Mouse (Mus musculus) CH12.LX (cell line): ENCODE results near the gene Dcdc2b. TPM values are rescaled to one million over a fixed set of nuclear protein-coding genes. Genes with fewer than 3 reads are reported as not detected.
A peak's percentile ranks its signal among the peaks of the same experiment; 100 is the strongest.

ENCODE experiments used
- DNase-seq: peaks from one replicate; pipeline ENCODE4 v3.0.0-alpha.2; 2013; ENCODE audit errors: extremely low read depth
- H3K27ac ChIP-seq: 2 replicates; pipeline ENCODE4 v1.5.1; 2012; ENCODE audit warnings: low read depth, mild to moderate bottlenecking, control low read depth, moderate library complexity; ENCODE audit not compliant: insufficient read depth
- H3K27me3 ChIP-seq: replicated peaks from 2 replicates; pipeline ENCODE3; 2012; ENCODE audit warnings: inconsistent platforms
- H3K36me3 ChIP-seq, 2 experiments: replicated peaks in 1 of 2; 2 replicates each; pipeline versions ENCODE3 to v1.6.1; 2012; ENCODE audit warnings: inconsistent platforms in 1 of 2, low read length in 1 of 2, mild to moderate bottlenecking in 1 of 2, mixed read lengths in 1 of 2, moderate library complexity in 1 of 2; ENCODE audit not compliant: control insufficient read depth in 1 of 2, insufficient read depth in 1 of 2
- H3K4me1 ChIP-seq, 2 experiments: 2 replicates each; pipeline ENCODE4 v1.6.1; 2012; ENCODE audit warnings: inconsistent platforms in 1 of 2, moderate library complexity in 1 of 2; ENCODE audit not compliant: insufficient read depth in 2 of 2, control insufficient read depth in 1 of 2
- H3K4me2 ChIP-seq: 2 replicates; pipeline ENCODE4 v1.6.1; 2012; ENCODE audit warnings: low read depth, mild to moderate bottlenecking, control low read depth; ENCODE audit not compliant: poor library complexity, insufficient read depth, severe bottlenecking
- H3K4me3 ChIP-seq, 3 experiments: fragments of 150-350 bp in 1 of 3; sonication (generic) in 1 of 3; replicated peaks in 1 of 3; 2 replicates each; pipeline versions ENCODE3 to v1.5.1; 2011 to 2012; ENCODE audit warnings: low read depth in 2 of 3, low read length in 2 of 3, mild to moderate bottlenecking in 2 of 3, moderate library complexity in 2 of 3, control low read depth in 1 of 3, improper control_type of control experiment in 1 of 3, inconsistent platforms in 1 of 3, mixed read lengths in 1 of 3; ENCODE audit not compliant: poor library complexity in 1 of 3
- H3K79me2 ChIP-seq: replicated peaks from 2 replicates; pipeline ENCODE4 v1.6.1; 2012; ENCODE audit warnings: mild to moderate bottlenecking, moderate library complexity; ENCODE audit not compliant: control insufficient read depth, poor library complexity, insufficient read depth, severe bottlenecking; ENCODE audit errors: extremely low read depth
- H3K9ac ChIP-seq: 2 replicates; pipeline ENCODE4 v1.6.1; 2012; ENCODE audit warnings: low read depth, mild to moderate bottlenecking, control low read depth, moderate library complexity; ENCODE audit not compliant: insufficient read depth
- H3K9me3 ChIP-seq: replicated peaks from 2 replicates; pipeline ENCODE3; 2012; ENCODE audit warnings: low read length, inconsistent platforms, mixed read lengths
- CHD1 ChIP-seq: IDR thresholded peaks from 2 replicates; pipeline ENCODE4 v1.6.1; 2012; ENCODE audit warnings: low read depth, low read length, improper control_type of control experiment, inconsistent platforms
- CHD2 ChIP-seq: IDR thresholded peaks from 2 replicates; pipeline ENCODE4 v1.6.1; 2011; ENCODE audit warnings: low read length, improper control_type of control experiment
- CTCF ChIP-seq, 2 experiments: IDR thresholded peaks in 1 of 2; conservative IDR thresholded peaks in 1 of 2; 2 replicates each; pipeline ENCODE4 v1.5.1; 2011 to 2012; ENCODE audit warnings: low read depth in 2 of 2, low read length in 2 of 2, improper control_type of control experiment in 1 of 2, inconsistent platforms in 1 of 2, mild to moderate bottlenecking in 1 of 2, moderate library complexity in 1 of 2
- ELF1 ChIP-seq: IDR thresholded peaks from 2 replicates; pipeline ENCODE4 v1.6.1; 2014; ENCODE audit warnings: low read depth, mild to moderate bottlenecking, inconsistent platforms, low read length, improper control_type of control experiment
- EP300 ChIP-seq: IDR thresholded peaks from 2 replicates; pipeline ENCODE4 v1.6.1; 2011; ENCODE audit warnings: low read length, improper control_type of control experiment
- IRF4 ChIP-seq: IDR thresholded peaks from 2 replicates; pipeline ENCODE4 v1.6.1; 2014; ENCODE audit warnings: low read depth, mild to moderate bottlenecking, inconsistent platforms, low read length, improper control_type of control experiment
- JUN ChIP-seq: IDR thresholded peaks from 2 replicates; pipeline ENCODE4 v1.6.1; 2011; ENCODE audit warnings: low read depth, mild to moderate bottlenecking, low read length, improper control_type of control experiment, moderate library complexity; ENCODE audit not compliant: insufficient read depth
- MXI1 ChIP-seq: IDR thresholded peaks from 2 replicates; pipeline ENCODE4 v1.6.1; 2011; ENCODE audit warnings: mild to moderate bottlenecking, low read depth, low read length, improper control_type of control experiment
- MYC ChIP-seq: IDR thresholded peaks from 2 replicates; pipeline ENCODE4 v1.6.1; 2011; ENCODE audit warnings: low read depth, mild to moderate bottlenecking, improper control_type of control experiment, low read length
- POLR2A ChIP-seq: IDR thresholded peaks from 2 replicates; pipeline ENCODE4 v1.6.1; 2011; ENCODE audit warnings: low read depth, mild to moderate bottlenecking, improper control_type of control experiment, low read length
- POLR2AphosphoS2 ChIP-seq: IDR thresholded peaks from 2 replicates; pipeline ENCODE4 v1.6.1; 2011; ENCODE audit warnings: low read depth, low read length, improper control_type of control experiment
- RAD21 ChIP-seq: IDR thresholded peaks from 2 replicates; pipeline ENCODE4 v1.6.1; 2011; ENCODE audit warnings: low read depth, mild to moderate bottlenecking, low read length, improper control_type of control experiment, moderate library complexity
- SIN3A ChIP-seq: IDR thresholded peaks from 2 replicates; pipeline ENCODE4 v1.6.1; 2012; ENCODE audit warnings: low read length, improper control_type of control experiment, inconsistent platforms
- ZKSCAN1 ChIP-seq: IDR thresholded peaks from 2 replicates; pipeline ENCODE4 v1.6.1; 2012; ENCODE audit warnings: low read depth, inconsistent platforms, low read length, improper control_type of control experiment, borderline replicate concordance
- ZMIZ1 ChIP-seq: IDR thresholded peaks from 2 replicates; pipeline ENCODE4 v1.6.1; 2012; ENCODE audit warnings: low read depth, mild to moderate bottlenecking, inconsistent platforms, low read length, improper control_type of control experiment
- dilution Hi-C: fragments of 300-500 bp; cut with MboI; formaldehyde crosslinking; loops from 2 replicates; pipeline ENCODE4 v1.14.3; 2020; ENCODE audit warnings: low sequenced_read_pairs; ENCODE audit not compliant: extremely low pct_unique_long_range_greater_than_20kb, extremely low pct_ligation_motif_present
- in situ Hi-C: fragments of 300-500 bp; cut with MboI; formaldehyde crosslinking; loops from 3 replicates; pipeline ENCODE4 v1.14.3; 2019; ENCODE audit warnings: low sequenced_read_pairs, low pct_ligation_motif_present, low pct_unique_long_range_greater_than_20kb, mixed read lengths
- polyA plus RNA-seq: library from polyadenylated mRNA; unstranded; fragments of >175 nt; gene quantifications from 2 replicates; pipeline ENCODE4 v1.2.1, GENCODE M21; 2012; ENCODE audit warnings: low read depth; ENCODE audit not compliant: insufficient read length
- total RNA-seq, 2 experiments: library from RNA; depleted of rRNA; stranded (reverse); fragments of 300-350 nt in 1 of 2; fragments of >200 nt in 1 of 2; gene quantifications; 2 replicates each; pipeline ENCODE4 v1.2.3; 2012 to 2014

Dcdc2b gene
- total and polyA plus RNA-seq, 3 experiments, result 0.66 to 1.6 TPM; not detected in 1

GRCm38 (mm10) chr4:129580347-129580746 lies 33.7 kb downstream of the Dcdc2b start (continued):
- no peak; the same call in 1 of the 2 replicates for TF ChIP-seq RAD21
- TF ChIP-seq JUN, result peak; percentile 89
- no peak for TF ChIP-seq CHD1
- TF ChIP-seq ZMIZ1, result no peak
- TF ChIP-seq IRF4, result peak; percentile 98
- peak; percentile 45; the same call in 1 of the 2 replicates for TF ChIP-seq POLR2A
- TF ChIP-seq, all 38 proteins: peak for 24

GRCm38 (mm10) chr4:129578466-129578865 lies 35.6 kb downstream of the Dcdc2b start, which contains the start of gene Fam167b:
Gene Fam167b (minus strand): TSS chr4:129578549.
- no peak for DNase-seq
- H3K36me3 ChIP-seq, result no peaks in the 10 kb centered on the region
- peak within 1 kb of the TSS; percentile 58 for H3K4me2 ChIP-seq
- peak within 1 kb of the TSS; percentile 5 to 44 (median 35) for H3K4me3 ChIP-seq
- H3K9me3 ChIP-seq, result no peaks in the 10 kb centered on the region
- TF ChIP-seq MYC, result no peak
- no peak for TF ChIP-seq POLR2AphosphoS2
- TF ChIP-seq CHD2, result no peak
- TF ChIP-seq CTCF (conservative IDR thresholded peaks at IDR 0.05 in 1 of 2, IDR thresholded peaks at IDR 0.05 in 1 of 2; ENCODE audit: low read depth in 2 of 2, low read length in 2 of 2), result no peak
- TF ChIP-seq, all 38 proteins: peak for 0
- in situ Hi-C loops (no loop called here), dilution Hi-C loops (no loop called here)
- H3K79me2 ChIP-seq, result no peaks in the 10 kb centered on the region
- peak within 1 kb of the TSS; percentile 14; the same call in 1 of the 2 replicates for H3K9ac ChIP-seq
- no peaks in the 10 kb centered on the region for H3K27me3 ChIP-seq
- H3K27ac ChIP-seq, result peak within 1 kb of the TSS; percentile 48
- peaks cover 26 to 73% of the 10 kb centered on the region in 2 experiments for H3K4me1 ChIP-seq

DNA sequence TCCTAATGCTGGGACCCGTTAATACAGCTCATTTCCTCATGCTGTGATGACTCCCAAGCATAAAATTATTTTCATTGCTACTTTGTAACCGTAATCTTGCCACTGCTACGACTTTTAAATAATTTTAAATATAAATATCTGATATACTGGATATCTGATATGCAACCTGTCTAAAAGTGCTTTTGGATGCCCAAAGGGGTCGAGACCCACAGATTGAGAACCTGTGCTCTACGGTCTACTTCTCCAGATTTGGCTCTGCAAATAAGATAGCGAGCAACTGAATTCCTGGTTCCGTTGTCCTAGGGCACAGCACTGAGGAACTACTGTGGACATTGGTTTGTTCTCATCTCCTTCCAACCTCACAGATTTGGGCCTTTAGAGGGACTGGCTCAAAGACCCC lies 36.4 kb downstream of the Dcdc2b start:
- dilution Hi-C loops, result no loop called here
- TF ChIP-seq SIN3A, result peak; percentile 47; the same call in 1 of the 2 replicates
- no peak for TF ChIP-seq EP300
- TF ChIP-seq CHD2, result peak; percentile 57
- TF ChIP-seq ZKSCAN1, result no peak
- TF ChIP-seq MXI1, result peak; percentile 26; the same call in 1 of the 2 replicates
- no peak for TF ChIP-seq ELF1
- no peaks in the 10 kb centered on the region for H3K27me3 ChIP-seq
- no peak for DNase-seq
- H3K36me3 ChIP-seq, result no peaks in the 10 kb centered on the region
- no peak overlapping the region for H3K27ac ChIP-seq
- peak overlapping the region; percentile 58 for H3K4me2 ChIP-seq
- in situ Hi-C loops, result no loop called here
- H3K9ac ChIP-seq, result peak overlapping the region; percentile 14; the same call in 1 of the 2 replicates
- H3K9me3 ChIP-seq, result no peaks in the 10 kb centered on the region
- H3K79me2 ChIP-seq, result no peaks in the 10 kb centered on the region
- H3K4me3 ChIP-seq, result peak overlapping the region; percentile 5 to 44 (median 35)
- H3K4me1 ChIP-seq, result peaks cover 34 to 79% of the 10 kb centered on the region in 2 experiments
